Comparison of ENCODE assay signal across 9 mouse cellular contexts in genomic region chr5:148488891-148489723, GRCm38 (mm10).
DNase-seq lines count a peak whose midpoint lies in the region; ATAC-seq lines count a peak whose summit lies in the region.
"Had no signal": no experiment of that assay in that cellular context is flagged by ENCODE, and none has a peak within 500 bp of the region (broad histone marks: within the 10 kb centered on the region; RNA-seq: fewer than 3 reads in every experiment).

No protein-coding gene starts in this region.

- 61% methylated on average over 13 of the region's 13 CpGs for WGBS in heart, embryonic 13.5 days

- no peaks in the 10 kb centered on the region for H3K9me3 ChIP-seq in heart, embryonic 13.5 days
- H3K9me3 ChIP-seq: midbrain, embryonic 12.5 days had no signal

- DNase-seq in heart, adult 9 months (ENCODE audit: low spot score in 2 of 2), result no peak
- DNase-seq in 3134 (ENCODE audit: extremely low read depth, insufficient read length, low spot score) (peak; percentile 71), R1 (ENCODE audit: low read depth, low spot score) (peak; percentile 86)
- DNase-seq in frontal cortex, postnatal 25 days (ENCODE audit: low spot score in 2 of 2), result no peak
- no peak for DNase-seq in frontal cortex, adult 2 months (ENCODE audit: extremely low spot score in 1 of 2, low spot score in 1 of 2)

- no peak overlapping the region for H3K9ac ChIP-seq in heart, embryonic 13.5 days
- H3K9ac ChIP-seq: midbrain, embryonic 12.5 days had no signal

- peaks cover 19% of the 10 kb centered on the region for H3K4me1 ChIP-seq in heart, embryonic 13.5 days

- H3K4me3 ChIP-seq in heart, embryonic 13.5 days, result no peak overlapping the region
- H3K4me3 ChIP-seq: midbrain, embryonic 12.5 days had no signal

- peak overlapping the region; percentile 58 for H3K27ac ChIP-seq in heart, embryonic 13.5 days (replicated peaks)
- H3K27ac ChIP-seq: midbrain, embryonic 12.5 days had no signal

- H3K36me3 ChIP-seq in heart, embryonic 13.5 days, result no peaks in the 10 kb centered on the region
- H3K36me3 ChIP-seq: midbrain, embryonic 12.5 days had no signal

- no peaks in the 10 kb centered on the region for H3K27me3 ChIP-seq in heart, embryonic 13.5 days (replicated peaks)
- H3K27me3 ChIP-seq: midbrain, embryonic 12.5 days had no signal

- H3K4me2 ChIP-seq in heart, embryonic 13.5 days, result peak overlapping the region; percentile 42
- H3K4me2 ChIP-seq: midbrain, embryonic 12.5 days had no signal

- no peak for ATAC-seq in heart, embryonic 13.5 days (ENCODE audit: extremely low read depth, insufficient number of reproducible peaks, low FRiP score, low TSS enrichment)
- peak; percentile 55 to 72 for ATAC-seq in hematopoietic stem cell, adult 5-6 weeks (replicated peaks in 1 of 2; ENCODE audit: insufficient read depth in 1 of 2, low FRiP score in 2 of 2, low TSS enrichment in 1 of 2, low read depth in 1 of 2, poor library complexity in 2 of 2, severe bottlenecking in 2 of 2)
- peak; percentile 94 for ATAC-seq in megakaryocyte-erythroid progenitor cell, adult 5-6 weeks (replicated peaks; ENCODE audit: low FRiP score, low TSS enrichment, poor library complexity, severe bottlenecking)

Comparison
In these comparisons a context has a peak if more than half of its experiments do, and no peak if none do; other contexts are left out.
1. DNase-seq: peak in 3134 (single experiment) and R1 (single experiment); none in heart, adult 9 months (0 of 2), frontal cortex, postnatal 25 days (0 of 2) and frontal cortex, adult 2 months (0 of 2).